Mouse (Mus musculus) kidney, embryonic 16.5 days (tissue): Measurements from ENCODE around the gene Lsr. TPM values are rescaled to one million over a fixed set of nuclear protein-coding genes. Genes with fewer than 3 reads are reported as not detected.

Experiments used
- ATAC-seq: fragments of 200-750 bp; cut with Nextera tagmentation; 2 replicates; pipeline ENCODE4 v1.8.0; 2017; ENCODE audit warnings: moderate TSS enrichment; ENCODE audit not compliant: low FRiP score, low TSS enrichment
- H3K27ac ChIP-seq: fragments of 300-500 bp; sonication (generic); 2 replicates; pipeline ENCODE4 v1.5.1; 2014; ENCODE audit warnings: low read length
- H3K27me3 ChIP-seq: fragments of 300-500 bp; sonication (generic); 2 replicates; pipeline ENCODE4 v1.6.1; 2014; ENCODE audit warnings: low read length, control low read depth, mixed read lengths; ENCODE audit not compliant: insufficient read depth
- H3K36me3 ChIP-seq: fragments of 300-500 bp; sonication (generic); 2 replicates; pipeline ENCODE4 v1.6.1; 2014; ENCODE audit warnings: low read length, control low read depth, mixed read lengths; ENCODE audit not compliant: insufficient read depth
- H3K4me1 ChIP-seq: fragments of 300-500 bp; sonication (generic); 2 replicates; pipeline ENCODE4 v1.6.1; 2014; ENCODE audit warnings: low read length, control low read depth, mixed read lengths; ENCODE audit not compliant: insufficient read depth
- H3K4me2 ChIP-seq: fragments of 300-500 bp; sonication (generic); replicated peaks from 2 replicates; pipeline ENCODE4 v1.6.1; 2014; ENCODE audit warnings: low read depth, low read length
- H3K4me3 ChIP-seq: fragments of 300-500 bp; sonication (generic); 2 replicates; pipeline ENCODE4 v1.5.1; 2014; ENCODE audit warnings: mild to moderate bottlenecking, low read length
- H3K9ac ChIP-seq: fragments of 300-500 bp; sonication (generic); replicated peaks from 2 replicates; pipeline ENCODE4 v1.6.1; 2014; ENCODE audit warnings: low read length
- H3K9me3 ChIP-seq: fragments of 300-500 bp; sonication (generic); 2 replicates; pipeline ENCODE4 v1.6.1; 2016; ENCODE audit warnings: low read length, control low read depth
- WGBS: fragments of 180-500 bp; shearing (Covaris S2); extraction: QIAGEN DNeasy Blood & Tissue Kit; methylation state at CpG from one replicate; pipeline ENCODE4 v1.1.7; 2014; 5-methylcytosine and 5-hydroxymethylcytosine counted together
- polyA plus RNA-seq: library from polyadenylated mRNA; unstranded; fragments of >200 nt; fragmentation: Nextera tagmentation; extraction: Ambion mirVana; gene quantifications from 2 replicates; pipeline ENCODE4 v1.2.1, GENCODE M21; 2015

Lsr gene
- polyA plus RNA-seq, 1 experiment from 2014 or later, result 73.5 TPM

DNA sequence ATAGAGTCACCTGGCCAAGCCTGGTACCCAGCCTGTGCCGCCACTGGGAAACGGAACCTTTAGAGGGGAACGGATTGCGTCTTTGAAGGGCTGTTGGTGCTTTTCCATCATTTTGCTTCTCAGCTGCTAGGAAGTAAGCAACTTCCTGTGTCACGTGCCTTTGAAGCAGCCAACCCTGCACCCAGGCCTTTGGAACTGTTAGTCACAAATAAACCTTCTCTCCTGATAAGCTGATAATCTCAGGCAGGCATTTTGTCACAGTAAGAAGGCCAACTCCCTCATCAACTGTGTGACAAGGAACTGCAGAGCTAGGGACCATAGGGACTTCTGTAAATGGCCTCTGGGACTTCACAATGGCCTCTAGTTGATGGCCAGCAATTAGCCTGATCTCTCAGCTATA is 18.9 kb upstream of the Lsr start:
- 83% methylated on average over 5 of the region's 5 CpGs for WGBS

DNA sequence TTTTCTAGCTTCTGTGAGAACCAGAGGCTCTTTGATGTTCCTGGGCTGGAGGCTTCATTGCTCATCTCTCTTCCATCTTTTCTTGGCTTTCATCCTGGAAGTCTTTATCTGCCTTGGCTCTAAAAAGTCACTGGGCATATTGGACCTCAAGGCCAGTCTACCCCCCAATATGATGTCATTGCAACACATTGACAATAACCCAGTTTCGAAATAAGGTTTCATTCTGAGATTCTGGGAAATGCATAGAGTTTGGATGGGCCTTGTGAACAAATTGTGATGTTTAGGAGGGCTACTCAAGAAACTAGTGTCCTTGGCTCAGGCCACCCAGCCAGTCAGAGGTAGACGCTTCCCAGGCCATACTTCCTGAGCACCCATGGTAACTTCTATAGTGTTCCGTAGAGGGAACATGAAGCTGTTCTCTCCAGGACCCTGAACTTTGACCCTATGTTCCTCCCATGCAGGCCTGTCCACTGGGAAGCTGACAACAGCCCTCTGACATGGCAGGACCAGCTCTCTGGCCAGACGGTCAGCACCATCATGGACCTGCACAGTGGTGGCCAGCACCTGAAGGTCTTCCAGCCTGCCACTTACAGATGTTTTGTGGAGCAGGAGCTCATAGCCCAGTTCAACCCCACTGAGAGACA is 15.4 kb upstream of the Lsr start:
- no peak overlapping the region for H3K4me3 ChIP-seq
- H3K27me3 ChIP-seq, result no peaks in the 10 kb centered on the region
- H3K27ac ChIP-seq, result no peak overlapping the region
- 86% methylated on average over 4 of the region's 4 CpGs for WGBS
- H3K9me3 ChIP-seq, result no peaks in the 10 kb centered on the region
- no peak overlapping the region for H3K9ac ChIP-seq
- no peaks in the 10 kb centered on the region for H3K36me3 ChIP-seq
- ATAC-seq, result no peak
- no peaks in the 10 kb centered on the region for H3K4me1 ChIP-seq
- H3K4me2 ChIP-seq, result no peak overlapping the region

More for the DNA sequence above, 18.9 kb upstream of the Lsr start:
- H3K4me1 ChIP-seq, result no peaks in the 10 kb centered on the region
- H3K9me3 ChIP-seq, result peaks cover 6% of the 10 kb centered on the region
- no peaks in the 10 kb centered on the region for H3K27me3 ChIP-seq
- no peak overlapping the region for H3K4me2 ChIP-seq
- no peaks in the 10 kb centered on the region for H3K36me3 ChIP-seq
- no peak for ATAC-seq
- H3K27ac ChIP-seq, result no peak overlapping the region
- no peak overlapping the region for H3K9ac ChIP-seq
- no peak overlapping the region for H3K4me3 ChIP-seq

DNA sequence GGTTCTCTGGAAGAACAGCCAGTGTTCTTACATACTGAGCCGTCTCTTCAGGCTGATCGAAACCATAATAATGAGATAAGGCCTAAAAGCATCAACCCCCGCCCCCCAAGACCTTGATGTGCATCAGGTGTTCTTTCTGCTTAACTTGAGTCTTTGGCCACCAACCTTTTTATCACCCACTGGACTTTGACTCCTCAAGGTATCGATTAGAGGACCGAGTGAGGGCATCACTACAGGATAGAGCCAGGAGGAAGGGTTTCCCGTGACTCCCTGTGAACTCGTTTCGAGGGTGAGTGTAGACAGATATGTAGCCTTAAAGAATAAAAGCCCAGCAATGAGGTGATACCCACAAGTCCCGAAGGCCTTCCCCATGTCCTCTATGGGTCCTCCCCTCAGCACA is 12.1 kb upstream of the Lsr start:
- Histone ChIP-seq H3K27ac (no peak overlapping the region), H3K4me2 (no peak overlapping the region), H3K4me3 (no peak overlapping the region), H3K9ac (no peak overlapping the region), H3K9me3 (no peaks in the 10 kb centered on the region), H3K36me3 (no peaks in the 10 kb centered on the region), H3K4me1 (no peaks in the 10 kb centered on the region), H3K27me3 (no peaks in the 10 kb centered on the region)
- 86% methylated on average over 9 of the region's 9 CpGs for WGBS
- ATAC-seq, result no peak

DNA sequence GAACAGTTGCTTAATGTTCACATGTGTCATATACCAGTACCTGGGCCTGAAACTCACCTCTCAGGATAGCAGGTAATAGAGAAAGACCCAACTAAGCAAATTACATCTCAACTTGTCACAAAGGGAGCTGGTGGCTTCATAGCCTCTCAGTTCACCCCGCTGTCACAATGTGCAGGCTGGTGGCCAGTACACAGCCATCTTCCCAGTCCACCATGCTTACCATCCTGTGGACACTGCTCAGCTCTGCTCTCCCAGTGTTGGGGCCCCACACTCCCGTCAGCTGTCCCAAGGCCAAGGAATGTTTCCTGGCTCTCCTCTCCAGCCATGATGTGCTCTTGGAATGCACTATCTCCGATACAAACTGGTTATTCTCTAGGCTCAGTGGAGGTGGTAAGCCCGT is 8.4 kb upstream of the Lsr start:
- no peak for ATAC-seq
- H3K27me3 ChIP-seq, result no peaks in the 10 kb centered on the region
- 88% methylated on average over 4 of the region's 4 CpGs for WGBS
- no peaks in the 10 kb centered on the region for H3K4me1 ChIP-seq
- H3K9ac ChIP-seq, result no peak overlapping the region
- H3K4me3 ChIP-seq, result no peak overlapping the region
- H3K4me2 ChIP-seq, result no peak overlapping the region
- no peak overlapping the region for H3K27ac ChIP-seq
- no peaks in the 10 kb centered on the region for H3K9me3 ChIP-seq
- H3K36me3 ChIP-seq, result no peaks in the 10 kb centered on the region

GRCm38 (mm10) chr7:30973501-30974289 is 431 bp upstream of the Lsr start, which contains the start of gene Fam187b:
Gene Fam187b, plus strand, starts transcription at chr7:30973790.
- Histone ChIP-seq H3K4me1 (peaks cover 16% of the 10 kb centered on the region), H3K9ac (peak within 1 kb of the TSS; percentile 72), H3K4me2 (peak within 1 kb of the TSS; percentile 64), H3K27ac (peak within 1 kb of the TSS; percentile 96), H3K4me3 (peak within 1 kb of the TSS; percentile 62), H3K27me3 (peaks cover 8% of the 10 kb centered on the region; the same call in 1 of the 2 replicates), H3K9me3 (no peaks in the 10 kb centered on the region), H3K36me3 (peaks cover under 1% of the 10 kb centered on the region; the same call in 1 of the 2 replicates)
- peak; percentile 96 for ATAC-seq
- WGBS, result under 1% methylated on average over 37 of the region's 37 CpGs

DNA sequence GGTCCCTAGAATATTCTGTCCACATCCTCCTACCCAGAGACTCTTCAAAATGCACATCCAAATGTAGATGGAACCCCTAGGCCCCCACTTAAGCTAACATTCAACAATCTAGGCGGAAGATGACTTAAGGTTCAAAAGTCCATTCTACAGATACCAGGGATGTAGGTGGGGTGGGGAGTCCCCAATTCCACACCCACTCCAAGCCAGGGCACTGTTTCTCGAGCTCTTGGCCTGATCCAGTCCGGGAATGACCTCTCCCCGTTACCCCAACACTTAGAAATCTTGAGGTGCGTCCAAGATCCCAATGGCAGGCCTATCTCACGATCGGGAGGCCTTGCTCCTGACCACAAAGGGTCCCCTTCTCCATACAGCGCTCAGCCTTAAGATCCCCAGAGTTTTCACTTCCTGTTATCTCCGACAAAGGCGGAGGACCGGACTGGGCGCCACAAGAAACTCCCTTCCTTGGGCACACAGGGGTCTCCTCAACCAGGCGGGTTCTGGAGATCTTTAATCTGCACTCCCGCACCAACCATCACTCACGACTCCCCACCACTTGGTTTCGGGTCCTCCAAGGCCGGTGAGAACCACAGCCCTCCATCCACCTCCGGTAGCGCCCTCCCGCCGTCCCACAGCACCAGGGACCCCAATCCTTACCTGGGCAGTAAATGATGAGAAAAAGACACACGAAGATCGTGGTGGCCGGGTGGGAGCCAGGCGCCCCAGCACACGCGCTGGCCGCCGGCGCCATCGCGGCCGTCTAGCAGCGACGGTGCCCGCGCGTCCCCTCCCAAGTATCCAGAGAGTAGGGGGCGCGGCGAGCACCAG is 626 bp downstream of the Lsr start:
- Histone ChIP-seq H3K36me3 (peaks cover 3% of the 10 kb centered on the region; the same call in 1 of the 2 replicates), H3K4me1 (peaks cover 16% of the 10 kb centered on the region), H3K9me3 (no peaks in the 10 kb centered on the region), H3K9ac (peak overlapping the region; percentile 72), H3K4me2 (peak overlapping the region; percentile 64), H3K27ac (peak overlapping the region; percentile 67), H3K27me3 (peaks cover 8% of the 10 kb centered on the region; the same call in 1 of the 2 replicates), H3K4me3 (peak overlapping the region; percentile 62)
- 4% methylated on average over 41 of the region's 41 CpGs for WGBS
- ATAC-seq, result peak; percentile 53; the same call in 1 of the 2 replicates

DNA sequence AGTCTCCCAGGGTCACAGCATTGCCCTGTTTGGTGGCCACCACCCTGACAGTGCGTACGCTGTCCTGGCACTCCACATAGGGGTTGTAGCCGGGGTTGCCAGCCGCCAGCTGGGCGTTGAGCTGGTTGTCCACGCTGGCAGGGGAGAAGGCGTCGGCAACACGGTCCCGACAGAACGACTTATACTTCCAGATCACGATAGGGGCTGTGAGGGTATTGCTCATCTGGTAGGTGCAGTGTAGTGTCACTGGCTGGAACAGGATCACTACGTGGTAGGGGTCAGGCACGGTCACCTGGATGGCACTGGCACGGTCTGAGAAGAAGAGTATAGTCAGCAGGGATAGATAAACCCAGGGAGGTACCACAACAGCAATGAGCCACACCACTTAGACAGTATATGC is 1.4 kb downstream of the Lsr start:
- Histone ChIP-seq H3K9ac (peak overlapping the region; percentile 72), H3K4me1 (peaks cover 16% of the 10 kb centered on the region), H3K4me2 (peak overlapping the region; percentile 64), H3K36me3 (peaks cover 3% of the 10 kb centered on the region; the same call in 1 of the 2 replicates), H3K27ac (no peak overlapping the region), H3K9me3 (no peaks in the 10 kb centered on the region), H3K4me3 (peak overlapping the region; percentile 62), H3K27me3 (peaks cover 8% of the 10 kb centered on the region; the same call in 1 of the 2 replicates)
- 87% methylated on average over 15 of the region's 15 CpGs for WGBS
- no peak for ATAC-seq

GRCm38 (mm10) chr7:30969174-30969573 is 4.1 kb downstream of the Lsr start:
- no peak overlapping the region for H3K9ac ChIP-seq
- WGBS, result 83% methylated on average over 4 of the region's 4 CpGs
- peaks cover 8% of the 10 kb centered on the region; the same call in 1 of the 2 replicates for H3K27me3 ChIP-seq
- no peak overlapping the region for H3K4me2 ChIP-seq
- H3K4me3 ChIP-seq, result no peak overlapping the region
- peaks cover 3% of the 10 kb centered on the region; the same call in 1 of the 2 replicates for H3K36me3 ChIP-seq
- ATAC-seq, result no peak
- H3K27ac ChIP-seq, result no peak overlapping the region
- H3K9me3 ChIP-seq, result no peaks in the 10 kb centered on the region
- H3K4me1 ChIP-seq, result peaks cover 10% of the 10 kb centered on the region

DNA sequence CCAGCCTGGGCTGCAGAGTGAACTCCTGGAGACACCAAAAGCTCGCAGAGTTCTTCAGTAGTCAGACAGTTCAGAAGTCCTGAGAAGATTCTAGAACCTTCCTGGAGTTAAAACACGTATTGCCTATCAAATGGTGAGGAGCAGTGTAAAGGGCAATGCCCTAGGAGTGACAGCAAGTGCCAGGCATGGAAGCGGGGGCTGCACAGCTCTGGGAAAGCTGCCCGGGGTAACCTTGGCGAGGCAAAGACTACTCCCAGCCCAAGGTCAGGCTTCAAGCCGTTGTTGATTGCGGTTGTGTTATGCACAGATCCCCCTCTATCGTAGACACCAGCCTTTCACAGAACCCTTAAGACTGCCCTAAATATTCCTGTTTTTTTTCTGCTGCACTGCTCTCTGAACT is 4.7 kb downstream of the Lsr start:
- 90% methylated on average over 8 of the region's 8 CpGs for whole genome bisulfite sequencing
- Histone ChIP-seq H3K4me3 (no peak overlapping the region), H3K36me3 (peaks cover 3% of the 10 kb centered on the region; the same call in 1 of the 2 replicates), H3K9ac (no peak overlapping the region), H3K27ac (no peak overlapping the region), H3K9me3 (no peaks in the 10 kb centered on the region), H3K4me1 (peaks cover 9% of the 10 kb centered on the region), H3K4me2 (no peak overlapping the region), H3K27me3 (peaks cover 7% of the 10 kb centered on the region; the same call in 1 of the 2 replicates)
- no peak for ATAC-seq
